Mouse (Mus musculus) embryonic facial prominence, embryonic 14.5 days (tissue): ENCODE measurements around the gene Cacna1d. TPM values are rescaled to one million over a fixed set of nuclear protein-coding genes. Genes with fewer than 3 reads are reported as not detected.

Source experiments
- ATAC-seq: fragments of 200-750 bp; cut with Nextera tagmentation; 2 replicates; pipeline ENCODE4 v1.8.0; 2017; ENCODE audit warnings: low read depth, moderate number of reproducible peaks, moderate TSS enrichment
- DNase-seq: peaks from one replicate; pipeline ENCODE4 v3.0.0-alpha.2; 2015; ENCODE audit warnings: low spot score
- H3K27ac ChIP-seq: fragments of 300-500 bp; sonication (generic); replicated peaks from 2 replicates; pipeline ENCODE4 v1.5.1; 2014; ENCODE audit warnings: low read depth, mild to moderate bottlenecking, low read length, moderate library complexity
- H3K27me3 ChIP-seq: fragments of 300-500 bp; sonication (generic); replicated peaks from 2 replicates; pipeline ENCODE4 v1.6.1; 2014; ENCODE audit warnings: low read length; ENCODE audit not compliant: control insufficient read depth, insufficient read depth
- H3K36me3 ChIP-seq: fragments of 300-500 bp; sonication (generic); 2 replicates; pipeline ENCODE4 v1.6.1; 2014; ENCODE audit warnings: low read length, mixed read lengths; ENCODE audit not compliant: control insufficient read depth, insufficient read depth
- H3K4me1 ChIP-seq: fragments of 300-500 bp; sonication (generic); 2 replicates; pipeline ENCODE4 v1.6.1; 2014; ENCODE audit warnings: antibody characterized with exemption, low read length; ENCODE audit not compliant: control insufficient read depth, insufficient read depth
- H3K4me2 ChIP-seq: fragments of 300-500 bp; sonication (generic); 2 replicates; pipeline ENCODE4 v1.6.1; 2014; ENCODE audit warnings: low read depth, mild to moderate bottlenecking, low read length, moderate library complexity, mixed read lengths
- H3K4me3 ChIP-seq: fragments of 300-500 bp; sonication (generic); 2 replicates; pipeline ENCODE4 v1.5.1; 2014; ENCODE audit warnings: low read depth, mild to moderate bottlenecking, low read length
- H3K9ac ChIP-seq: fragments of 300-500 bp; sonication (generic); 2 replicates; pipeline ENCODE4 v1.6.1; 2014; ENCODE audit warnings: low read depth, mild to moderate bottlenecking, low read length, moderate library complexity, mixed read lengths
- H3K9me3 ChIP-seq: fragments of 300-500 bp; sonication (generic); 2 replicates; pipeline ENCODE4 v1.6.1; 2016; ENCODE audit warnings: low read length; ENCODE audit not compliant: control insufficient read depth
- WGBS: fragments of 180-500 bp; shearing (Covaris S2); extraction: QIAGEN DNeasy Blood & Tissue Kit; methylation state at CpG from one replicate; pipeline ENCODE4 v1.1.7; 2014; 5-methylcytosine and 5-hydroxymethylcytosine counted together
- polyA plus RNA-seq: library from polyadenylated mRNA; unstranded; fragments of >200 nt; fragmentation: Nextera tagmentation; extraction: Ambion mirVana; gene quantifications from 2 replicates; pipeline ENCODE4 v1.2.1, GENCODE M21; 2014

Cacna1d gene
- polyA plus RNA-seq, 1 experiment from 2014 or later, result 3.5 TPM

DNA sequence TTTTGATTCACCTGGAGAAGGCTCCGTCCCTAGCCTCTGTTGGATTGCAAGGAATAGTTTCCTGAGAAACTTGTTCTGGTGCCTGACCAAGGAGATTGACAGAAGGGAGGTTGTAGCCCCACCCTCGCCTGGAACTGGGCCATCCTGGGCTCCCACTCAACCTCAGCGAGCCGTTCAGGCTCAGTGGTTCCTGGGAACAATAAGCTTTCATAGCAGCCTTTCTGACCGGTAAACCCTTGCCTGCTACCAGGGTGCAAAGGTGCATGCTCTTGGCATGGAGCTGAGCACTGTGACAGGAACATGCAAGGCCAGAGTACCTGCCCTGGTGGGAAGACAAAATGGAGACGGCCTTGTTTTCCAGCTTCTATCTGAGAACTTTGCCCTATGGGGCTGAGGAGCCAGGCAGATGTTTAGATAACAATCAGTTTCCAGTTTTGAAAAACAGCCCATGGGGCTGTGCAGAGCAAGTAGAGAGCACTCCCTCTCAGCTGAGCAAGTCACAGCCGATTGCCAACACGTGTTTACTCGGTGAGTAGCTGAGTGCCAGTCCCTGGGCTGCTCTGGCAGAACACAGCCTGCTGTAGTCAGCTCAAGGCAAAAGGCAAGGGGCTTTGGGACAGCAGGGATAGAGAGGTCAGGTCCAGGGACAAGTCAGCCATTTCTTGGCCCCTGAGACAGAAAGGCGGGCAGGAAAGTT is 481.2 kb downstream of the Cacna1d start:
- 53% methylated on average over 10 of the region's 10 CpGs for WGBS
- Histone ChIP-seq H3K4me1 (peaks cover 8% of the 10 kb centered on the region; the same call in 1 of the 2 replicates), H3K4me2 (no peak overlapping the region), H3K27me3 (peaks cover 13% of the 10 kb centered on the region; the same call in 1 of the 2 replicates), H3K36me3 (no peaks in the 10 kb centered on the region), H3K4me3 (no peak overlapping the region), H3K9ac (no peak overlapping the region), H3K27ac (no peak overlapping the region; the same call in 1 of the 2 replicates), H3K9me3 (no peaks in the 10 kb centered on the region)
- ATAC-seq (peak; percentile 39; the same call in 1 of the 2 replicates), DNase-seq (peak; percentile 58)

GRCm38 (mm10) chr14:30008733-30009575 is 482.3 kb downstream of the Cacna1d start, which contains the start of the genes Il17rb and Chdh:
Gene Il17rb (minus strand): TSS chr14:30008896.
Gene Chdh (plus strand): TSS chr14:30009023.
- ATAC-seq (peak; percentile 41), DNase-seq (peak; percentile 56)
- WGBS, result 14% methylated on average over 38 of the region's 54 CpGs
- Histone ChIP-seq H3K9ac (peak within 1 kb of the TSS; percentile 54), H3K4me2 (peak within 1 kb of the TSS; percentile 88), H3K27me3 (peaks cover 13% of the 10 kb centered on the region; the same call in 1 of the 2 replicates), H3K4me3 (peak within 1 kb of the TSS; percentile 39), H3K9me3 (no peaks in the 10 kb centered on the region), H3K27ac (no peak within 1 kb of the TSS; the same call in 1 of the 2 replicates), H3K36me3 (no peaks in the 10 kb centered on the region), H3K4me1 (peaks cover 8% of the 10 kb centered on the region; the same call in 1 of the 2 replicates)

DNA sequence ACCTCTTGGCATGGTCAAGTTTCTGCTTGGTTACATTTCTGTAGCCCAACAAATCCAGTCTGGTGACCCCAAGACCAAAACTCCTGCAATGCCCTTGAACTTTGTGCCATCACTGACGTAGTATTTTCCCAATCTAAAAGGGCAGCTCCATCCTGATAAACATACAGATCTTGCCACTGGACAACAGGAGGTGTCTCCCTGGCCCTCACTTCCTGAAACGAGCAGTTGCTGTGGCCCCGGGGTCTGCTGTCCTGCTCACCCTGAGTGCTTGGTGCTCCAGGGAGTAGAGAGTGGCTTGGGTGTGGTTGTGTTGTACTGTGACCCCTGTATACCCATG is 491.8 kb downstream of the Cacna1d start:
- DNase-seq (no peak), ATAC-seq (no peak)
- H3K36me3 ChIP-seq, result peaks cover 35% of the 10 kb centered on the region
- H3K9me3 ChIP-seq, result no peaks in the 10 kb centered on the region
- H3K4me3 ChIP-seq, result no peak overlapping the region
- H3K4me2 ChIP-seq, result no peak overlapping the region
- no peak overlapping the region for H3K9ac ChIP-seq
- H3K27me3 ChIP-seq, result no peaks in the 10 kb centered on the region
- H3K4me1 ChIP-seq, result no peaks in the 10 kb centered on the region
- WGBS, result 85% methylated on average over 3 of the region's 3 CpGs
- H3K27ac ChIP-seq, result no peak overlapping the region

- no peak for DNase-seq
- ATAC-seq, result no peak
- H3K4me3 ChIP-seq, result no peak overlapping the region
- peaks cover 40% of the 10 kb centered on the region for H3K36me3 ChIP-seq
- H3K4me2 ChIP-seq, result no peak overlapping the region
- H3K27me3 ChIP-seq, result no peaks in the 10 kb centered on the region
- H3K4me1 ChIP-seq, result no peaks in the 10 kb centered on the region
- H3K9ac ChIP-seq, result no peak overlapping the region
- WGBS, result 77% methylated on average over 13 of the region's 13 CpGs
- H3K27ac ChIP-seq, result no peak overlapping the region
- H3K9me3 ChIP-seq, result no peaks in the 10 kb centered on the region
Measured at GRCm38 (mm10) chr14:29998747-29999474, 492.3 kb downstream of the Cacna1d start.

DNA sequence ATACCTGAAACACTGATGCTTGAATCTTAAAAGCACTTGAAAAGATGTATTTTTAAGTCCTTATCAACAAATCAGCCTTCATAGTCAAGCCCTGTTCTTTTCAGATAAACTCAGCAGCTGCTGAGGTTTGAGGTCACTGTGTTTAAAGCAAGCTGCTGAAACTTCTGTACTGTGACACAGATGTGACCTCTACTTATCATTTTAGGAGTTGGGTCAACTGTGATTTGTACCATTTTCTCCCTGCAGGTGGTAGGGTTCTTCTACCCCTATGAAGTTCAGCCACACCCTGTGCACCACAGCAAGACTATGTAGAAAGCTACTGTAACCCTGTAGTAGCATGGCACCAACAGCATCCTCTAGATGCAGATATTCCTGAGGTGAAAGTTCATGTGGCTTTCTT is 493.9 kb downstream of the Cacna1d start:
- H3K27me3 ChIP-seq, result no peaks in the 10 kb centered on the region
- ATAC-seq (no peak), DNase-seq (no peak)
- H3K9ac ChIP-seq, result no peak overlapping the region
- no peaks in the 10 kb centered on the region for H3K9me3 ChIP-seq
- H3K36me3 ChIP-seq, result peaks cover 56% of the 10 kb centered on the region
- H3K4me3 ChIP-seq, result no peak overlapping the region
- H3K4me2 ChIP-seq, result no peak overlapping the region
- no peaks in the 10 kb centered on the region for H3K4me1 ChIP-seq
- H3K27ac ChIP-seq, result no peak overlapping the region

DNA sequence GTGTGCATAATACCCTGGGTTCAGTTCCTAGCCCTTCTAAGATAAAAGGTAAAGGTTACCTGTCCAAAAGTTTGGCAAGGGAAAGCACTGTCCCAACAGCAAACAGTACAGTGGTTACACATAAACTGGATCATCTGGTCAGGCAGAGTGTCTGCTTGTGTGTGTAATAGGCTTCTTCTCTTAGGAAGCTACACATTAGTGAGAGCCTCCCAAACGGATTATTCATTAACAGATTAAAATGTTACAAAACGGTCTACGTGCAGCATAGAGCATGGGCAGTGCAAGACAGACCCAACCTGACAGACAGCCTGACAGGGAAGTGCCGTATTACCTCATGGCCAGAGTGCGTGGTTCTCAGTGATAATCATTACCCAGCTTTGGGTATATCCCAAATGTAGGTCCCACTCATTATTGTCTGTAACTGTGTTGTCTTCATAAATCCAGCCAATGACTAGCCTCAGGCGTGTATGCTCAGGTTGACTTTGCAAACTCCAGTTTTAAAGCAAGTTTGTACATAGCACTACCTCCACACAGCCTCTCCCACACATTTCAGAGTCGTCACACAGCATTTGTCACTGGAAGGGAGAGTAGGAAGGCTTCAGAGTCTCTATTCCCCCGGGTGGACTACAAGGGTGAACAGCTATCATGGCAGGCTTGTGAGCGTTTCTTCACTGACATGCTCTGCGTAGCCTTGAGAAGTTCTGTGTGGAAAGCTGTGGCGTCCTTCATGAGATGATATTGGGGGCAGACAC is 495.1 kb downstream of the Cacna1d start:
- Histone ChIP-seq H3K9me3 (no peaks in the 10 kb centered on the region), H3K36me3 (peaks cover 68% of the 10 kb centered on the region)

DNA sequence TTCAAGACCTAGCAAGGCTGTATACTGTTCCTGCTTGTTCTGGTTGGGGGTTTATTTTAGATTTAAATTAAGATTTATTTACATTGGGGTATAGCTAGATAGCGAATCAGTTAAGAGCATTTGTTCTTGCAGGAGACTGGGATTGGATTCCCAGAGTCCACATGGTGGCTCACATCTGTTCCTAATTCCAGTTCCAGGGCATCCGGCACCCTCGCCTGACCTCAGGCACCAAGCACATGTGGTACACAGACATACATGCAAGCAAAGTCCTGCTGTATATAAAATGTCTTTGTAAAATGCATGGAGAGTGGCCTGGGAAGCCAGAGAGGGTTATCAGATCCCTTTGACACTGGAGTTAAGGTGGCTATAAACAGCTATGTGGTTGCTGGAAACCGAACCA is 496.3 kb downstream of the Cacna1d start:
- no peaks in the 10 kb centered on the region for H3K9me3 ChIP-seq
- ATAC-seq, result no peak
- H3K4me3 ChIP-seq, result no peak overlapping the region
- WGBS, result 43% methylated on average over 4 of the region's 4 CpGs
- no peak overlapping the region for H3K9ac ChIP-seq
- no peaks in the 10 kb centered on the region for H3K4me1 ChIP-seq
- no peaks in the 10 kb centered on the region for H3K27me3 ChIP-seq
- DNase-seq, result no peak
- peaks cover 80% of the 10 kb centered on the region for H3K36me3 ChIP-seq
- no peak overlapping the region for H3K4me2 ChIP-seq
- H3K27ac ChIP-seq, result no peak overlapping the region

More for the DNA sequence above, 495.1 kb downstream of the Cacna1d start:
- H3K4me3 ChIP-seq, result no peak overlapping the region
- no peak overlapping the region for H3K4me2 ChIP-seq
- H3K9ac ChIP-seq, result no peak overlapping the region
- ATAC-seq, result no peak
- no peak for DNase-seq
- H3K27me3 ChIP-seq, result no peaks in the 10 kb centered on the region
- no peaks in the 10 kb centered on the region for H3K4me1 ChIP-seq
- no peak overlapping the region for H3K27ac ChIP-seq
- 94% methylated on average over 11 of the region's 11 CpGs for WGBS
